Mouse (Mus musculus) myocyte (in vitro differentiated cells): ENCODE data around the gene Edaradd. TPM values are rescaled to one million over a fixed set of nuclear protein-coding genes. Genes with fewer than 3 reads are reported as not detected.

Source experiments
- H3K27me3 ChIP-seq: one replicate; pipeline ENCODE4 v1.6.1; 2011; ENCODE audit not compliant: control insufficient read depth, insufficient read depth, insufficient read length
- H3K36me3 ChIP-seq: one replicate; pipeline ENCODE4 v1.6.1; 2011; ENCODE audit not compliant: control insufficient read depth, insufficient read depth
- H3K4me2 ChIP-seq: one replicate; pipeline ENCODE4 v1.6.1; 2011; ENCODE audit warnings: low read depth, control low read depth
- H3K4me3 ChIP-seq: one replicate; pipeline ENCODE4 v1.5.1; 2011; ENCODE audit warnings: mild to moderate bottlenecking, control low read depth, moderate library complexity
- H3K79me2 ChIP-seq: one replicate; pipeline ENCODE4 v1.6.1; 2011; ENCODE audit not compliant: control insufficient read depth, insufficient read depth
- H3ac ChIP-seq: one replicate; pipeline ENCODE4 v1.6.1; 2011; ENCODE audit not compliant: control insufficient read depth, insufficient read length
- CEBPB ChIP-seq: IDR thresholded peaks from 2 replicates; pipeline ENCODE4 v1.6.1; 2011; ENCODE audit warnings: mild to moderate bottlenecking, moderate library complexity; ENCODE audit not compliant: poor library complexity, insufficient read depth, severe bottlenecking
- E2F4 ChIP-seq: IDR thresholded peaks from one replicate; pipeline ENCODE4 v1.6.1; 2011; ENCODE audit warnings: mild to moderate bottlenecking, control low read depth, moderate library complexity; ENCODE audit not compliant: insufficient read depth
- MAX ChIP-seq: IDR thresholded peaks from one replicate; pipeline ENCODE4 v1.6.1; 2011; ENCODE audit warnings: low read depth, mild to moderate bottlenecking, control low read depth
- MYOD1 ChIP-seq, 3 experiments: IDR thresholded peaks; one replicate each; pipeline ENCODE4 v1.6.1; 2011; ENCODE audit warnings: control low read depth in 2 of 3, low read depth in 2 of 3, mild to moderate bottlenecking in 2 of 3, moderate library complexity in 1 of 3; ENCODE audit not compliant: insufficient read length in 2 of 3, control insufficient read depth in 1 of 3
- MYOG ChIP-seq, 3 experiments: IDR thresholded peaks; one replicate each; pipeline ENCODE4 v1.6.1; 2011; ENCODE audit warnings: control low read depth in 2 of 3, low read depth in 2 of 3, mild to moderate bottlenecking in 2 of 3; ENCODE audit not compliant: insufficient read length in 2 of 3, control insufficient read depth in 1 of 3, insufficient read depth in 1 of 3
- POLR2A ChIP-seq: IDR thresholded peaks from one replicate; pipeline ENCODE4 v1.6.1; 2011; ENCODE audit warnings: low read depth, mild to moderate bottlenecking, control low read depth, moderate library complexity; ENCODE audit not compliant: insufficient read length
- POLR2AphosphoS2 ChIP-seq: IDR thresholded peaks from one replicate; pipeline ENCODE4 v1.6.1; 2011; ENCODE audit warnings: low read depth, control low read depth; ENCODE audit not compliant: insufficient read length
- REST ChIP-seq: IDR thresholded peaks from one replicate; pipeline ENCODE4 v1.6.1; 2011; ENCODE audit warnings: mild to moderate bottlenecking, control low read depth, moderate library complexity; ENCODE audit not compliant: insufficient read depth, insufficient read length
- SRF ChIP-seq: IDR thresholded peaks from one replicate; pipeline ENCODE4 v1.6.1; 2011; ENCODE audit warnings: low read depth; ENCODE audit not compliant: control insufficient read depth, insufficient read length
- TCF12 ChIP-seq: IDR thresholded peaks from one replicate; pipeline ENCODE4 v1.6.1; 2011; ENCODE audit warnings: mild to moderate bottlenecking, control low read depth; ENCODE audit not compliant: poor library complexity, insufficient read depth, severe bottlenecking
- TCF3 ChIP-seq: IDR thresholded peaks from one replicate; pipeline ENCODE4 v1.6.1; 2011; ENCODE audit warnings: low read depth, control low read depth; ENCODE audit not compliant: insufficient read length
- USF1 ChIP-seq: IDR thresholded peaks from one replicate; pipeline ENCODE4 v1.6.1; 2011; ENCODE audit warnings: low read depth, mild to moderate bottlenecking, control low read depth, moderate library complexity
- polyA plus RNA-seq: library from polyadenylated mRNA; unstranded; fragments of >200 nt; fragmentation: generic; extraction: Trizol; gene quantifications from one replicate; pipeline ENCODE4 v1.2.1, GENCODE M21; 2012; ENCODE audit warnings: missing spikeins

The Edaradd gene
- polyA plus RNA-seq, 1 experiment = not detected

DNA sequence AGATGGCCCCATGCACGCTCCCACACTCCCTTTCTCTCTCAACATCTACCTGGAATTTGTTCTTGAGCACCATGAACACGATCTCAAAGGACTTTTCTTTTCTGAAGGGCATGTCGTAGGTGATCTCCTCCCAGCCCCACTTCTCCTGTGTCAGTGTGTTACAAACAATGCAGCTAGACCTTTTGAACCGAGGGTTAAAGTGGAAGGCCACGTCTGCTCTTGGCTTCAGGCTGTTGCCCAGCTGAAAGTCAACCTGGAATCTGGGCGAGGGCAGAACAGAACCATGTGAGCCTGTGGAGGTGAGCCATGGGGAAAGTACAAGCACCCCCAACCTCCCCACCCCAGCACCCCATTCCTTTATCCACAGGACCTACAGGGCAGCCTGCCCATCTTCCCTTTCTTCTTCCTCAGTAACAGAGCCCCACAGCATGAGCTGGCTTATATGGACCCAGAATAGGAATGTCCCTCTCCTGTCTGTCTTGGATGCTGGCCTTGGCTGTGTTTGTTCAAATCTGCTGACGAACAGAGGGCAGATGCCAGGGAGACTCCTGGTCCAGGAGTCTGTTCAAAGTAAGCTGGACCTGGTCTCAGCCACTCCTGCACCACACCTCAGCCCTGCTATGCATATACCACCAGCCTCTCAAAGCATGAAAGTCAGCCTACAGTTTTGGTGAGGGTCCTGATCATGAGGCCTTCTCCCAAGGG, 65.4 kb downstream of the Edaradd start:
- Histone ChIP-seq H3ac (no peak overlapping the region), H3K27me3 (no peaks in the 10 kb centered on the region), H3K4me3 (no peak overlapping the region), H3K4me2 (no peak overlapping the region), H3K79me2 (peaks cover 11% of the 10 kb centered on the region), H3K36me3 (peaks cover 21% of the 10 kb centered on the region)
- TF ChIP-seq SRF = no peak
- no peak for TF ChIP-seq TCF12
- no peak for TF ChIP-seq USF1
- TF ChIP-seq POLR2AphosphoS2 = no peak
- TF ChIP-seq POLR2A = no peak
- TF ChIP-seq CEBPB = no peak
- no peak for TF ChIP-seq MYOG (IDR thresholded peaks at IDR 0.05; ENCODE audit: control insufficient read depth in 1 of 3, insufficient read depth in 1 of 3, insufficient read length in 2 of 3, low read depth in 2 of 3)
- no peak for TF ChIP-seq E2F4
- TF ChIP-seq MYOD1 (IDR thresholded peaks at IDR 0.05; ENCODE audit: control insufficient read depth in 1 of 3, insufficient read length in 2 of 3, low read depth in 2 of 3) = no peak
- TF ChIP-seq REST = no peak
- no peak for TF ChIP-seq MAX
- no peak for TF ChIP-seq TCF3

DNA sequence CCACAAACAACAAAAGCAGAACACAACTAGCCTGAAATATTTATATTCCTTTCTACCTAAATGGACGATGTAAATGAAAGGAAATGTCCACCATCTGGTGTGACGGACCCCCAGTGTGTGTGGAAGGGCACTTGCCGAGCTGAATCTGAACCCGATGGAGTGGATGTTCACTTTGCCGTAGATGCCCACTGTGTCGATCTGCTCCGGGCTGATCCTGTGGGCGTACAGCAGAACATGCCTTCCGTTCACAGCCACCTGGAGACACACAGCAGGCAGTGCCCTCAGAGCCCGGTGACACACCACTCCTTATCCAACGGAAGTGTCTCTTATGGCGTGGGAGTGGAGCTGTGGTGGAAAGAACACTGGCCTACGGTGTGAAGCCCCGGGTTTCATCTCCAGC, 67.1 kb downstream of the Edaradd start:
- H3K4me3 ChIP-seq = no peak overlapping the region
- H3K79me2 ChIP-seq = no peaks in the 10 kb centered on the region
- H3K27me3 ChIP-seq = no peaks in the 10 kb centered on the region
- H3K36me3 ChIP-seq = peaks cover 21% of the 10 kb centered on the region
- TF ChIP-seq POLR2A = no peak
- TF ChIP-seq MAX = no peak
- no peak for TF ChIP-seq REST
- TF ChIP-seq POLR2AphosphoS2 = peak; percentile 22
- H3K4me2 ChIP-seq = no peak overlapping the region
- H3ac ChIP-seq = no peak overlapping the region

DNA sequence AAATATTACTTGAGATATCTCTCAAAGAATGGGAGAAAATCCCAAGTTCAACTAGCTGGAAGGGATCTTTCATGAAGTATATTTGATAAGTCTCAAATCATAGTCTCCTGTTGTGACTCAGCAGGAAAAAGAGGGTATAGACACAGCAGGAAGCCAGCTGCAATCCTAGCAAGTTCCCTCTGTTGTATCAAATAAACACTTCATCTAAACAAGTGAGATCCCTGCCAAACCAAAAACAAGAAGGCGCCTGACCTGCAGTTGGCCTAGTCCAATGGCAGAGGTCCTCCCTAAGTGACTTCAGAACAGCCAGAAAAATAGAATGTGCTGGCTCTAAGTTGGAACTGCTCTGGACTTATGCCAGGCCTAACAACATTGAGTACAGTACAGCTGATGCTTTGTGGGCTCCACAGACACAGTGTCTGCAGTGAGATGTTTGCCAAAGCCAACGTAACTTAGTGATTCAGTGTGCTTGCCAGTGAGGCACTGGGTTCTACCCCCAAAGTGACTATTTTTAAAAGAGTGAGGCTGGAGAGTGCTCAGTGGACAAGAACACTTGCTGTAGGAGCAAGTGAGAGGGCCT, 78.1 kb downstream of the Edaradd start:
- Histone ChIP-seq H3ac (no peak overlapping the region), H3K36me3 (peaks cover 16% of the 10 kb centered on the region), H3K27me3 (no peaks in the 10 kb centered on the region)

DNA sequence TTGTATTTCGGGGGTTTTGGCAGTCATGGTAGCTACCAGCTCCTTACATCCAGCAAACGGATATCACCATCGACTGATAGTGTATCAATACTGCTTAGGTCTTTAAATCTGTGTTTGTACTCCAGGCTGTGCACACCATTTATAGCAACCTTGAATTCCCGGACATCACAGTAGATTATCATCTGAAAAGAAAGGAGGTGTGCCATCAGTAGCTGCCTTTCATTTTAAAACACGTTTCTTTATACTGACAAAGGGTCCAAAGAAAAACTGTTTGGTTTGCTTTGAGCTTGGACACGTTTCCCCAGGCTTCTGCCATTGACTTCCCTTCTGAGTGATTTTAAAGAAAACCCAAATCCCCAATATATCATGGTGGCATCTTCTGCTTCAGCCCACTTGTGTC, 79.4 kb downstream of the Edaradd start:
- Histone ChIP-seq H3K36me3 (peaks cover 14% of the 10 kb centered on the region), H3K4me2 (no peak overlapping the region), H3ac (no peak overlapping the region), H3K27me3 (no peaks in the 10 kb centered on the region), H3K4me3 (no peak overlapping the region), H3K79me2 (no peaks in the 10 kb centered on the region)
- TF ChIP-seq MAX (no peak), TCF3 (no peak), REST (no peak), SRF (no peak), MYOD1 (IDR thresholded peaks at IDR 0.05; ENCODE audit: control insufficient read depth in 1 of 3, insufficient read length in 2 of 3, low read depth in 2 of 3) (no peak), MYOG (IDR thresholded peaks at IDR 0.05; ENCODE audit: control insufficient read depth in 1 of 3, insufficient read depth in 1 of 3, insufficient read length in 2 of 3, low read depth in 2 of 3) (no peak), POLR2A (no peak), CEBPB (no peak), POLR2AphosphoS2 (no peak), E2F4 (no peak), USF1 (no peak), TCF12 (no peak)

More for the DNA sequence above, 78.1 kb downstream of the Edaradd start:
- no peak for TF ChIP-seq MYOD1 (IDR thresholded peaks at IDR 0.05; ENCODE audit: control insufficient read depth in 1 of 3, insufficient read length in 2 of 3, low read depth in 2 of 3)
- no peak for TF ChIP-seq CEBPB
- no peak for TF ChIP-seq USF1
- TF ChIP-seq POLR2AphosphoS2 = no peak
- TF ChIP-seq TCF12 = no peak
- TF ChIP-seq TCF3 = no peak
- TF ChIP-seq E2F4 = no peak
- TF ChIP-seq POLR2A = no peak
- no peak overlapping the region for H3K4me3 ChIP-seq
- H3K79me2 ChIP-seq = no peaks in the 10 kb centered on the region
- H3K4me2 ChIP-seq = no peak overlapping the region

DNA sequence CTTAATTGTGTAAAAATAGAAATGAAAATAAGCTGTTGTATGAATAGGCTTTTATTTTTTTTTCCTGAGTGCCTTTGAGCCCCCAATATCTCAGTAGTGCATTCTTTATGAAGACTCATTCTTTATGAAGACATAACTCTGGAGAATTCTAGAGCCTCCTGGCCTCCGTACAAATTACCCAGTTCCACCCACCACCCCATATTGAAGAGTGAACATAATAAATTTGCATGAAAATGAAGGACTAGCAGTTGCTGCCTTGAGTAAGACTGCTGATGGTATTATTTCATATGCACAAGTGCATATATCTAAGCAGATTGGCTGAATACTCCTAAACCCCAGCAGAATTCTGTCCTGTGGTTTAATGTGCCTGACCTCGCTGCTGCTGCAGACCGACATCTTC, 80.7 kb downstream of the Edaradd start:
- no peak overlapping the region for H3K4me3 ChIP-seq
- H3K27me3 ChIP-seq = no peaks in the 10 kb centered on the region
- no peak overlapping the region for H3ac ChIP-seq
- TF ChIP-seq E2F4 = no peak
- no peak for TF ChIP-seq MAX
- TF ChIP-seq POLR2A = no peak
- no peak for TF ChIP-seq REST
- no peak for TF ChIP-seq TCF3
- no peak for TF ChIP-seq MYOG (IDR thresholded peaks at IDR 0.05; ENCODE audit: control insufficient read depth in 1 of 3, insufficient read depth in 1 of 3, insufficient read length in 2 of 3, low read depth in 2 of 3)
- no peak for TF ChIP-seq MYOD1 (IDR thresholded peaks at IDR 0.05; ENCODE audit: control insufficient read depth in 1 of 3, insufficient read length in 2 of 3, low read depth in 2 of 3)
- no peak for TF ChIP-seq USF1
- H3K79me2 ChIP-seq = no peaks in the 10 kb centered on the region
- no peak overlapping the region for H3K4me2 ChIP-seq
- peaks cover 15% of the 10 kb centered on the region for H3K36me3 ChIP-seq
